Mouse (Mus musculus) urinary bladder, adult 18-20 months (tissue): Measurements from ENCODE around the gene Dnajb11.
A peak's percentile ranks its signal among the peaks of the same experiment; 100 is the strongest.

Experiments
- DNase-seq, 2 experiments: peaks; one replicate each; pipeline ENCODE4 v3.0.0; 2022; ENCODE audit warnings: low spot score in 2 of 2, mixed read lengths in 2 of 2

The Dnajb11 gene

GRCm38 (mm10) chr16:22881487-22881886, 23.8 kb downstream of the Dnajb11 start:
- no peak for DNase-seq

- DNase-seq = no peak
Measured at GRCm38 (mm10) chr16:22883441-22883840, 25.8 kb downstream of the Dnajb11 start.

- no peak for DNase-seq
Measured at GRCm38 (mm10) chr16:22885356-22885755, 27.7 kb downstream of the Dnajb11 start.

- no peak for DNase-seq
Measured at GRCm38 (mm10) chr16:22886726-22887125, 29.1 kb downstream of the Dnajb11 start.

GRCm38 (mm10) chr16:22888835-22889234, 31.2 kb downstream of the Dnajb11 start:
- no peak for DNase-seq

- DNase-seq = no peak
Measured at GRCm38 (mm10) chr16:22889716-22890115, 32.1 kb downstream of the Dnajb11 start.

GRCm38 (mm10) chr16:22890683-22891510, 33.3 kb downstream of the Dnajb11 start, which contains the start of gene Ahsg:
Gene Ahsg (plus strand): TSS chr16:22891277.
- no peak for DNase-seq

GRCm38 (mm10) chr16:22891733-22892154, 34.1 kb downstream of the Dnajb11 start:
- no peak for DNase-seq

GRCm38 (mm10) chr16:22894095-22894494, 36.5 kb downstream of the Dnajb11 start:
- no peak for DNase-seq

GRCm38 (mm10) chr16:22896618-22897017, 39.0 kb downstream of the Dnajb11 start:
- no peak for DNase-seq

- no peak for DNase-seq
Measured at GRCm38 (mm10) chr16:22899346-22899745, 41.7 kb downstream of the Dnajb11 start.

GRCm38 (mm10) chr16:22899866-22900570, 42.4 kb downstream of the Dnajb11 start:
- no peak for DNase-seq

- DNase-seq = no peak
Measured at GRCm38 (mm10) chr16:22901326-22901725, 43.7 kb downstream of the Dnajb11 start.

GRCm38 (mm10) chr16:22909290-22909689, 51.6 kb downstream of the Dnajb11 start:
- DNase-seq = no peak

- peak in 1 of 2 experiments; percentile 9 for DNase-seq
Measured at GRCm38 (mm10) chr16:22911986-22912385, 54.3 kb downstream of the Dnajb11 start.

GRCm38 (mm10) chr16:22912886-22913285, 55.2 kb downstream of the Dnajb11 start:
- no peak for DNase-seq

GRCm38 (mm10) chr16:22914276-22914675, 56.6 kb downstream of the Dnajb11 start:
- no peak for DNase-seq

GRCm38 (mm10) chr16:22918034-22918433, 60.4 kb downstream of the Dnajb11 start, which contains the start of gene Fetub:
Gene Fetub (plus strand): TSS chr16:22918334.
- no peak for DNase-seq

- DNase-seq = no peak
Measured at GRCm38 (mm10) chr16:22918664-22919312, 61.1 kb downstream of the Dnajb11 start.

GRCm38 (mm10) chr16:22919971-22920854, 62.6 kb downstream of the Dnajb11 start:
- DNase-seq = peak; percentile 50 to 52

- no peak for DNase-seq
Measured at GRCm38 (mm10) chr16:22921761-22922160, 64.1 kb downstream of the Dnajb11 start.
